Mouse (Mus musculus) bone marrow, adult 2 months (tissue): ENCODE data around the gene Tmcc3.

Experiments used
- CTCF ChIP-seq: fragments of 200-500 bp; IDR thresholded peaks from 2 replicates; pipeline ENCODE4 v1.5.1; 2011; ENCODE audit warnings: low read length, control low read depth; ENCODE audit not compliant: control insufficient read depth, insufficient read depth
- POLR2A ChIP-seq: fragments of 200-500 bp; IDR thresholded peaks from 2 replicates; pipeline ENCODE4 v1.6.1; 2011; ENCODE audit warnings: low read depth, mild to moderate bottlenecking, control low read depth, low read length, borderline replicate concordance; ENCODE audit not compliant: control insufficient read depth

- TF ChIP-seq POLR2A (no peak), CTCF (no peak)
Observed at GRCm38 (mm10) chr10:94480380-94481101, 168.8 kb downstream of the Tmcc3 start.
